Mouse (Mus musculus) limb, embryonic 13.5 days (tissue): ENCODE measurements at regions not wholly inside any gene's neighbourhood (a gene's known extent, or its start where the extent isn't known, plus 50 kb on each side); places are given as distances from the start of the nearest gene placed in this dataset.

Experiments used
- ATAC-seq: fragments of 200-750 bp; cut with Nextera tagmentation; 2 replicates; pipeline ENCODE4 v1.8.0; 2017; ENCODE audit warnings: low read depth, moderate number of reproducible peaks, moderate TSS enrichment; ENCODE audit not compliant: low FRiP score
- H3K27ac ChIP-seq: fragments of 300-500 bp; sonication (generic); 2 replicates; pipeline ENCODE4 v1.5.1; 2015; ENCODE audit warnings: inconsistent platforms, mild to moderate bottlenecking, moderate library complexity
- H3K27me3 ChIP-seq: fragments of 300-500 bp; sonication (generic); 2 replicates; pipeline ENCODE4 v1.6.1; 2015; ENCODE audit warnings: mild to moderate bottlenecking, inconsistent platforms
- H3K36me3 ChIP-seq: fragments of 300-500 bp; sonication (generic); 2 replicates; pipeline ENCODE4 v1.6.1; 2015; ENCODE audit warnings: inconsistent platforms, mild to moderate bottlenecking, moderate library complexity
- H3K4me1 ChIP-seq: fragments of 300-500 bp; sonication (generic); 2 replicates; pipeline ENCODE4 v1.6.1; 2015; ENCODE audit warnings: inconsistent platforms
- H3K4me2 ChIP-seq: fragments of 300-500 bp; sonication (generic); replicated peaks from 2 replicates; pipeline ENCODE4 v1.6.1; 2015; ENCODE audit warnings: inconsistent platforms, mild to moderate bottlenecking, moderate library complexity
- H3K4me3 ChIP-seq: fragments of 300-500 bp; sonication (generic); 2 replicates; pipeline ENCODE4 v1.5.1; 2015; ENCODE audit warnings: moderate library complexity, mild to moderate bottlenecking, inconsistent platforms
- H3K9ac ChIP-seq: fragments of 300-500 bp; sonication (generic); 2 replicates; pipeline ENCODE4 v1.6.1; 2015; ENCODE audit warnings: mild to moderate bottlenecking, inconsistent platforms
- H3K9me3 ChIP-seq: fragments of 300-500 bp; sonication (generic); 2 replicates; pipeline ENCODE4 v1.6.1; 2016; ENCODE audit warnings: inconsistent platforms
- WGBS: fragments of 180-500 bp; shearing (Covaris S2); methylation state at CpG from one replicate; pipeline ENCODE4 v1.1.7; 2015; 5-methylcytosine and 5-hydroxymethylcytosine counted together

DNA sequence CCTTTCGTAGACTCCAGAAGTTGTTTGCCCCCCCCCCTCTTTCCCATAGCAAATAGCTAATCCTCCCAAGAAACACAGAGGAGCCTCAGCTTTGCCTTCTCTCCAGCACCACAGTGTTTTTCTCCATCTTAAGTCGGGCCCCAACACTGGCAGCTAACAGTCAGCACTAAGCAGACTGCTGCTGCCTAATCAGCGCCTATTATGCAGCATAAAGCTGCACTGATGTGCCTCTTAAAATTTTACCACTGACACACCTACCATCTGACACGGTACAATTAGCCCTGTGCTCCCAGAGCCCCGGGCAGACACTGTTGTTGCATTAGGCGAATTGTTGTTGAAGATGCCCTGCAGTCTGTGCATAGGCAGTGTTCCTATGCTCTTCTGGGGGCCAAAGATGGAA lies 131.5 kb upstream of the Celf2 start:
- no peaks in the 10 kb centered on the region for H3K9me3 ChIP-seq
- no peaks in the 10 kb centered on the region for H3K27me3 ChIP-seq
- H3K4me3 ChIP-seq: no peak overlapping the region
- no peak overlapping the region for H3K27ac ChIP-seq
- no peaks in the 10 kb centered on the region for H3K36me3 ChIP-seq
- 45% methylated on average over 6 of the region's 6 CpGs for WGBS
- no peak overlapping the region for H3K4me2 ChIP-seq
- H3K9ac ChIP-seq: no peak overlapping the region
- no peak for ATAC-seq
- H3K4me1 ChIP-seq: no peaks in the 10 kb centered on the region

GRCm38 (mm10) chr2:7622716-7623285 lies 113.4 kb upstream of the Celf2 start:
- no peaks in the 10 kb centered on the region for H3K9me3 ChIP-seq
- 73% methylated on average over 5 of the region's 5 CpGs for WGBS
- H3K9ac ChIP-seq: no peak overlapping the region
- peak; percentile 61; the same call in 1 of the 2 replicates for ATAC-seq
- no peak overlapping the region for H3K27ac ChIP-seq
- H3K4me1 ChIP-seq: no peaks in the 10 kb centered on the region
- H3K27me3 ChIP-seq: no peaks in the 10 kb centered on the region
- no peak overlapping the region for H3K4me2 ChIP-seq
- no peaks in the 10 kb centered on the region for H3K36me3 ChIP-seq
- no peak overlapping the region for H3K4me3 ChIP-seq

GRCm38 (mm10) chr2:7619888-7620664 lies 110.7 kb upstream of the Celf2 start:
- no peak overlapping the region for H3K27ac ChIP-seq
- H3K4me1 ChIP-seq: no peaks in the 10 kb centered on the region
- no peaks in the 10 kb centered on the region for H3K27me3 ChIP-seq
- H3K4me3 ChIP-seq: no peak overlapping the region
- no peak overlapping the region for H3K4me2 ChIP-seq
- WGBS: 74% methylated on average over 9 of the region's 9 CpGs
- H3K36me3 ChIP-seq: no peaks in the 10 kb centered on the region
- no peak overlapping the region for H3K9ac ChIP-seq
- no peak for ATAC-seq
- no peaks in the 10 kb centered on the region for H3K9me3 ChIP-seq

DNA sequence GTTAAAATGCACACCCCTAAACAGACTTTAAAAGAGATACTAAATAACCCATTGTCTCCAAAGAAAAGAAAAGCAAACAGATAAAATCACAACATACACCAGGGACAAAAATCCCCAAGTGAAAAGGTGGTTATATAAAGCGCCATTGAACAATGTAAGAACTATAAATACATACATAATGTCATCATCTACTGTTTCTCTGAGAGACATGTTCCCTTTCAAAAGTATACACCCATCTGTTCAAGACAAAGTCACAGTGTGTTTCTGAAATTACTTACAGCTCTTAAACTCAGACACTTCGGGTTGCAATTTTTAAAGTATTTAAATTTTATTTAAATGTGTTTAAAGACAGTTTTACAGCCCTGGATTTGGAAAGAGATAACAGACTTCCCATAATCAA lies 68.8 kb upstream of the Celf2 start:
- 78% methylated on average over 2 of the region's 2 CpGs for WGBS
- no peak for ATAC-seq
- Histone ChIP-seq H3K4me2 (no peak overlapping the region), H3K4me1 (no peaks in the 10 kb centered on the region), H3K9me3 (no peaks in the 10 kb centered on the region), H3K27me3 (no peaks in the 10 kb centered on the region), H3K9ac (no peak overlapping the region), H3K4me3 (no peak overlapping the region), H3K27ac (no peak overlapping the region), H3K36me3 (no peaks in the 10 kb centered on the region)
